Mouse (Mus musculus) kidney, adult 11 months (tissue): ENCODE data around the gene Man2a1.
A peak's percentile ranks its signal among the peaks of the same experiment; 100 is the strongest.

Source experiments
- DNase-seq: peaks from one replicate; pipeline ENCODE4 v3.0.0; 2022

Gene Man2a1

GRCm38 (mm10) chr17:64637868-64638537 is 37.5 kb downstream of the Man2a1 start:
- no peak for DNase-seq

GRCm38 (mm10) chr17:64641376-64641775 is 40.8 kb downstream of the Man2a1 start:
- no peak for DNase-seq

- DNase-seq, result no peak
Measured at GRCm38 (mm10) chr17:64643644-64644043, 43.1 kb downstream of the Man2a1 start.

- no peak for DNase-seq
Measured at GRCm38 (mm10) chr17:64644888-64645605, 44.5 kb downstream of the Man2a1 start.

GRCm38 (mm10) chr17:64647396-64647795 is 46.9 kb downstream of the Man2a1 start:
- DNase-seq, result no peak

- DNase-seq, result no peak
Measured at GRCm38 (mm10) chr17:64650702-64651101, 50.2 kb downstream of the Man2a1 start.

GRCm38 (mm10) chr17:64653621-64654020 is 53.1 kb downstream of the Man2a1 start:
- no peak for DNase-seq

- DNase-seq, result no peak
Measured at GRCm38 (mm10) chr17:64659682-64660081, 59.1 kb downstream of the Man2a1 start.

GRCm38 (mm10) chr17:64666518-64666917 is 66.0 kb downstream of the Man2a1 start:
- DNase-seq, result no peak

- DNase-seq, result peak; percentile 77
Measured at GRCm38 (mm10) chr17:64668504-64668903, 68.0 kb downstream of the Man2a1 start.

- no peak for DNase-seq
Measured at GRCm38 (mm10) chr17:64674401-64674800, 73.9 kb downstream of the Man2a1 start.

- no peak for DNase-seq
Measured at GRCm38 (mm10) chr17:64674980-64675379, 74.4 kb downstream of the Man2a1 start.

- peak; percentile 23 for DNase-seq
Measured at GRCm38 (mm10) chr17:64676735-64677469, 76.4 kb downstream of the Man2a1 start.

- DNase-seq, result peak; percentile 46
Measured at GRCm38 (mm10) chr17:64681461-64681860, 80.9 kb downstream of the Man2a1 start.

GRCm38 (mm10) chr17:64681927-64682326 is 81.4 kb downstream of the Man2a1 start:
- DNase-seq, result peak; percentile 84

GRCm38 (mm10) chr17:64684088-64684487 is 83.6 kb downstream of the Man2a1 start:
- DNase-seq, result no peak

GRCm38 (mm10) chr17:64685216-64685903 is 84.8 kb downstream of the Man2a1 start:
- peak; percentile 72 for DNase-seq

GRCm38 (mm10) chr17:64689614-64690013 is 89.1 kb downstream of the Man2a1 start:
- DNase-seq, result no peak

GRCm38 (mm10) chr17:64697277-64697831 is 96.8 kb downstream of the Man2a1 start:
- no peak for DNase-seq

GRCm38 (mm10) chr17:64698516-64698915 is 98.0 kb downstream of the Man2a1 start:
- no peak for DNase-seq

GRCm38 (mm10) chr17:64703649-64704230 is 103.2 kb downstream of the Man2a1 start:
- no peak for DNase-seq

GRCm38 (mm10) chr17:64707529-64707928 is 107.0 kb downstream of the Man2a1 start:
- DNase-seq, result no peak
